Mouse (Mus musculus): ENCODE measurements around the gene Olfr93. TPM values are rescaled to one million over a fixed set of nuclear protein-coding genes. Genes with fewer than 3 reads are reported as not detected.

Olfr93 gene
- polyA plus RNA-seq, 1 experiment from 2014 or later: not detected

Other genes starting within 250 kb of the Olfr93 start
- gene Rnf39, start 218.6 kb downstream of the Olfr93 start, polyA plus RNA-seq (2014; fragmentation: Nextera tagmentation; extraction: Ambion mirVana): 0.13 TPM in 1 of 2 replicates, not detected in the other
- 136 and 152 TPM in 2 replicates for gene Ppp1r11, start 209.8 kb downstream of the Olfr93 start, polyA plus RNA-seq (2014; fragmentation: Nextera tagmentation; extraction: Ambion mirVana)
- 96.7 and 104 TPM in 2 replicates for gene Znrd1, start 202.9 kb downstream of the Olfr93 start, polyA plus RNA-seq (2014; fragmentation: Nextera tagmentation; extraction: Ambion mirVana)
- gene Znrd1as, start 202.9 kb downstream of the Olfr93 start, polyA plus RNA-seq (2014; fragmentation: Nextera tagmentation; extraction: Ambion mirVana): 8.0 and 9.3 TPM in 2 replicates
- gene 2410137M14Rik, start 180.3 kb downstream of the Olfr93 start, polyA plus RNA-seq (2014; fragmentation: Nextera tagmentation; extraction: Ambion mirVana): not detected in 2 replicates
- 0.39 and 0.45 TPM in 2 replicates for gene H2-M5, start 172.0 kb downstream of the Olfr93 start, polyA plus RNA-seq (2014; fragmentation: Nextera tagmentation; extraction: Ambion mirVana)
- gene Zfp57, start 160.3 kb downstream of the Olfr93 start, polyA plus RNA-seq (2014; fragmentation: Nextera tagmentation; extraction: Ambion mirVana): 102 and 110 TPM in 2 replicates
- gene Mog, start 138.1 kb downstream of the Olfr93 start, polyA plus RNA-seq (2014; fragmentation: Nextera tagmentation; extraction: Ambion mirVana): 0.20 TPM in 1 of 2 replicates, not detected in the other
- 6.1 and 8.9 TPM in 2 replicates for gene Gabbr1, start 115.5 kb downstream of the Olfr93 start, polyA plus RNA-seq (2014; fragmentation: Nextera tagmentation; extraction: Ambion mirVana)
- gene Olfr90, start 73.0 kb downstream of the Olfr93 start, polyA plus RNA-seq (2014; fragmentation: Nextera tagmentation; extraction: Ambion mirVana): not detected in 2 replicates
- not detected in 2 replicates for gene Olfr91, start 63.2 kb downstream of the Olfr93 start, polyA plus RNA-seq (2014; fragmentation: Nextera tagmentation; extraction: Ambion mirVana)
- not detected in 2 replicates for gene Olfr92, start 41.4 kb downstream of the Olfr93 start, polyA plus RNA-seq (2014; fragmentation: Nextera tagmentation; extraction: Ambion mirVana)
- not detected in 2 replicates for gene Ubd, start 32.4 kb upstream of the Olfr93 start, polyA plus RNA-seq (2014; fragmentation: Nextera tagmentation; extraction: Ambion mirVana)
- not detected in 2 replicates for gene Olfr94, start 39.5 kb upstream of the Olfr93 start, polyA plus RNA-seq (2014; fragmentation: Nextera tagmentation; extraction: Ambion mirVana)
- not detected in 2 replicates for gene Olfr95, start 51.6 kb upstream of the Olfr93 start, polyA plus RNA-seq (2014; fragmentation: Nextera tagmentation; extraction: Ambion mirVana)
- gene Olfr96, start 58.7 kb upstream of the Olfr93 start, polyA plus RNA-seq (2014; fragmentation: Nextera tagmentation; extraction: Ambion mirVana): not detected in 2 replicates
- gene Olfr97, start 75.8 kb upstream of the Olfr93 start, polyA plus RNA-seq (2014; fragmentation: Nextera tagmentation; extraction: Ambion mirVana): not detected in 2 replicates
- not detected in 2 replicates for gene Olfr98, start 102.3 kb upstream of the Olfr93 start, polyA plus RNA-seq (2014; fragmentation: Nextera tagmentation; extraction: Ambion mirVana)
- 1.4 and 1.8 TPM in 2 replicates for gene H2-M3, start 108.7 kb upstream of the Olfr93 start, polyA plus RNA-seq (2014; fragmentation: Nextera tagmentation; extraction: Ambion mirVana)
- gene Olfr99, start 122.0 kb upstream of the Olfr93 start, polyA plus RNA-seq (2014; fragmentation: Nextera tagmentation; extraction: Ambion mirVana): not detected in 2 replicates
- not detected in 2 replicates for gene Olfr101, start 142.8 kb upstream of the Olfr93 start, polyA plus RNA-seq (2014; fragmentation: Nextera tagmentation; extraction: Ambion mirVana)
- gene Olfr102, start 155.6 kb upstream of the Olfr93 start, polyA plus RNA-seq (2014; fragmentation: Nextera tagmentation; extraction: Ambion mirVana): not detected in 2 replicates
- not detected in 2 replicates for gene Olfr103, start 178.2 kb upstream of the Olfr93 start, polyA plus RNA-seq (2014; fragmentation: Nextera tagmentation; extraction: Ambion mirVana)
- gene Olfr104-ps, start 198.1 kb upstream of the Olfr93 start, polyA plus RNA-seq (2014; fragmentation: Nextera tagmentation; extraction: Ambion mirVana): not detected in 2 replicates
- not detected in 2 replicates for gene Olfr105-ps, start 217.5 kb upstream of the Olfr93 start, polyA plus RNA-seq (2014; fragmentation: Nextera tagmentation; extraction: Ambion mirVana)
- not detected in 2 replicates for gene Olfr106-ps, start 228.9 kb upstream of the Olfr93 start, polyA plus RNA-seq (2014; fragmentation: Nextera tagmentation; extraction: Ambion mirVana)
- gene Olfr107, start 237.7 kb upstream of the Olfr93 start, polyA plus RNA-seq (2014; fragmentation: Nextera tagmentation; extraction: Ambion mirVana): not detected in 2 replicates